Mouse (Mus musculus): ENCODE measurements at regions not wholly inside any gene's neighbourhood (a gene's known extent, or its start where the extent isn't known, plus 50 kb on each side); places are given as distances from the start of the nearest gene placed in this dataset.
A peak's percentile ranks its signal among the peaks of the same experiment; 100 is the strongest.

GRCm38 (mm10) chr13:53783492-53783891 is 272.0 kb downstream of the Drd1 start:
- ATAC-seq (ENCODE audit: low FRiP score, low read depth): peak; percentile 77
- Histone ChIP-seq H3K27me3 (peaks cover 3% of the 10 kb centered on the region; the same call in 1 of the 2 replicates), H3K36me3 (no peaks in the 10 kb centered on the region), H3K27ac (replicated peaks) (no peak overlapping the region), H3K4me2 (no peak overlapping the region), H3K9ac (no peak overlapping the region), H3K4me3 (no peak overlapping the region), H3K4me1 (replicated peaks) (no peaks in the 10 kb centered on the region), H3K9me3 (no peaks in the 10 kb centered on the region)
- 23% methylated on average over 6 of the region's 6 CpGs for WGBS

GRCm38 (mm10) chr13:53779150-53779549 is 276.4 kb downstream of the Drd1 start:
- Histone ChIP-seq H3K27ac (replicated peaks) (no peak overlapping the region), H3K9ac (no peak overlapping the region), H3K36me3 (no peaks in the 10 kb centered on the region), H3K4me3 (no peak overlapping the region), H3K4me2 (no peak overlapping the region), H3K9me3 (no peaks in the 10 kb centered on the region), H3K27me3 (peaks cover 3% of the 10 kb centered on the region; the same call in 1 of the 2 replicates), H3K4me1 (replicated peaks) (no peaks in the 10 kb centered on the region)
- ATAC-seq (ENCODE audit: low FRiP score, low read depth): no peak
- WGBS: 49% methylated on average over 4 of the region's 4 CpGs

GRCm38 (mm10) chr13:53776421-53776820 is 279.1 kb downstream of the Drd1 start:
- Histone ChIP-seq H3K9ac (no peak overlapping the region), H3K9me3 (no peaks in the 10 kb centered on the region), H3K27me3 (no peaks in the 10 kb centered on the region), H3K4me1 (replicated peaks) (no peaks in the 10 kb centered on the region), H3K36me3 (no peaks in the 10 kb centered on the region), H3K4me2 (no peak overlapping the region), H3K27ac (replicated peaks) (no peak overlapping the region), H3K4me3 (no peak overlapping the region)
- no peak for ATAC-seq (ENCODE audit: low FRiP score, low read depth)
- 70% methylated on average over 11 of the region's 11 CpGs for WGBS

GRCm38 (mm10) chr13:53775687-53776086 is 279.8 kb downstream of the Drd1 start:
- Histone ChIP-seq H3K4me2 (no peak overlapping the region), H3K27me3 (no peaks in the 10 kb centered on the region), H3K36me3 (no peaks in the 10 kb centered on the region), H3K4me3 (no peak overlapping the region), H3K9ac (no peak overlapping the region), H3K4me1 (replicated peaks) (no peaks in the 10 kb centered on the region), H3K9me3 (no peaks in the 10 kb centered on the region), H3K27ac (replicated peaks) (no peak overlapping the region)
- no peak for ATAC-seq (ENCODE audit: low FRiP score, low read depth)
- WGBS: 46% methylated on average over 5 of the region's 5 CpGs

- no peak overlapping the region for H3K27ac ChIP-seq (replicated peaks)
- 21% methylated on average over 13 of the region's 13 CpGs for WGBS
Observed at GRCm38 (mm10) chr13:53764613-53765243, 290.8 kb downstream of the Drd1 start.

GRCm38 (mm10) chr13:53757576-53758237 is 284.8 kb upstream of the Msx2 start:
- Histone ChIP-seq H3K4me2 (no peak overlapping the region), H3K36me3 (no peaks in the 10 kb centered on the region), H3K27me3 (no peaks in the 10 kb centered on the region), H3K4me3 (no peak overlapping the region), H3K27ac (replicated peaks) (no peak overlapping the region), H3K9me3 (no peaks in the 10 kb centered on the region), H3K4me1 (replicated peaks) (peaks cover 7% of the 10 kb centered on the region; the same call in 1 of the 2 replicates), H3K9ac (no peak overlapping the region)
- ATAC-seq (ENCODE audit: low FRiP score, low read depth): no peak
- 66% methylated on average over 13 of the region's 13 CpGs for WGBS

More at GRCm38 (mm10) chr13:53764613-53765243, 290.8 kb downstream of the Drd1 start:
- peak; percentile 79 for ATAC-seq (ENCODE audit: low FRiP score, low read depth)
- Histone ChIP-seq H3K9ac (no peak overlapping the region), H3K27me3 (0 out of 2 replicates have a peak, but pooled peaks cover 2% of the 10 kb centered on the region), H3K4me3 (no peak overlapping the region), H3K36me3 (no peaks in the 10 kb centered on the region), H3K9me3 (no peaks in the 10 kb centered on the region), H3K4me2 (no peak overlapping the region), H3K4me1 (replicated peaks) (no peaks in the 10 kb centered on the region)

GRCm38 (mm10) chr13:53756970-53757530 is 284.2 kb upstream of the Msx2 start:
- no peak overlapping the region for H3K4me3 ChIP-seq
- H3K36me3 ChIP-seq: no peaks in the 10 kb centered on the region

GRCm38 (mm10) chr13:53755046-53755615 is 282.3 kb upstream of the Msx2 start:
- H3K4me3 ChIP-seq: no peak overlapping the region
- H3K27me3 ChIP-seq: no peaks in the 10 kb centered on the region
- peaks cover 7% of the 10 kb centered on the region; the same call in 1 of the 2 replicates for H3K4me1 ChIP-seq (replicated peaks)
- 66% methylated on average over 11 of the region's 11 CpGs for WGBS
- no peak overlapping the region for H3K4me2 ChIP-seq
- no peak for ATAC-seq (ENCODE audit: low FRiP score, low read depth)
- H3K27ac ChIP-seq (replicated peaks): no peak overlapping the region
- no peak overlapping the region for H3K9ac ChIP-seq
- H3K36me3 ChIP-seq: no peaks in the 10 kb centered on the region
- H3K9me3 ChIP-seq: no peaks in the 10 kb centered on the region

More at GRCm38 (mm10) chr13:53756970-53757530, 284.2 kb upstream of the Msx2 start:
- 34% methylated on average over 13 of the region's 13 CpGs for WGBS
- ATAC-seq (ENCODE audit: low FRiP score, low read depth): no peak
- no peak overlapping the region for H3K4me2 ChIP-seq
- no peaks in the 10 kb centered on the region for H3K27me3 ChIP-seq
- H3K4me1 ChIP-seq (replicated peaks): peaks cover 7% of the 10 kb centered on the region; the same call in 1 of the 2 replicates
- no peak overlapping the region for H3K27ac ChIP-seq (replicated peaks)
- no peaks in the 10 kb centered on the region for H3K9me3 ChIP-seq
- no peak overlapping the region for H3K9ac ChIP-seq

- WGBS: 76% methylated on average over 6 of the region's 6 CpGs
- no peak for ATAC-seq (ENCODE audit: low FRiP score, low read depth)
- Histone ChIP-seq H3K4me3 (no peak overlapping the region), H3K4me2 (no peak overlapping the region), H3K9me3 (no peaks in the 10 kb centered on the region), H3K36me3 (no peaks in the 10 kb centered on the region), H3K27ac (replicated peaks) (no peak overlapping the region), H3K27me3 (no peaks in the 10 kb centered on the region), H3K4me1 (replicated peaks) (peaks cover 7% of the 10 kb centered on the region; the same call in 1 of the 2 replicates), H3K9ac (no peak overlapping the region)
Observed at GRCm38 (mm10) chr13:53753049-53753448, 280.2 kb upstream of the Msx2 start.

- no peak overlapping the region for H3K4me2 ChIP-seq
Observed at GRCm38 (mm10) chr13:53740981-53741380, 268.1 kb upstream of the Msx2 start.

GRCm38 (mm10) chr13:53739127-53739526 is 266.3 kb upstream of the Msx2 start:
- Histone ChIP-seq H3K36me3 (no peaks in the 10 kb centered on the region), H3K27me3 (no peaks in the 10 kb centered on the region), H3K4me1 (replicated peaks) (no peaks in the 10 kb centered on the region; the same call in 1 of the 2 replicates), H3K9me3 (no peaks in the 10 kb centered on the region), H3K4me3 (no peak overlapping the region), H3K9ac (no peak overlapping the region), H3K27ac (replicated peaks) (no peak overlapping the region), H3K4me2 (no peak overlapping the region)
- ATAC-seq (ENCODE audit: low FRiP score, low read depth): no peak
- 46% methylated on average over 3 of the region's 3 CpGs for WGBS

More at GRCm38 (mm10) chr13:53740981-53741380, 268.1 kb upstream of the Msx2 start:
- Histone ChIP-seq H3K4me3 (no peak overlapping the region), H3K9ac (no peak overlapping the region), H3K9me3 (no peaks in the 10 kb centered on the region; the same call in 1 of the 2 replicates), H3K4me1 (replicated peaks) (no peaks in the 10 kb centered on the region; the same call in 1 of the 2 replicates), H3K27ac (replicated peaks) (no peak overlapping the region), H3K27me3 (no peaks in the 10 kb centered on the region), H3K36me3 (no peaks in the 10 kb centered on the region)
- WGBS: 85% methylated on average over 6 of the region's 6 CpGs
- no peak for ATAC-seq (ENCODE audit: low FRiP score, low read depth)

GRCm38 (mm10) chr13:53734944-53735343 is 262.1 kb upstream of the Msx2 start:
- no peaks in the 10 kb centered on the region for H3K36me3 ChIP-seq
- no peak overlapping the region for H3K27ac ChIP-seq (replicated peaks)
- H3K9ac ChIP-seq: no peak overlapping the region
- ATAC-seq (ENCODE audit: low FRiP score, low read depth): no peak
- H3K9me3 ChIP-seq: no peaks in the 10 kb centered on the region
- no peaks in the 10 kb centered on the region for H3K27me3 ChIP-seq
- no peak overlapping the region for H3K4me3 ChIP-seq
- H3K4me1 ChIP-seq (replicated peaks): no peaks in the 10 kb centered on the region; the same call in 1 of the 2 replicates
- H3K4me2 ChIP-seq: no peak overlapping the region
- 56% methylated on average over 4 of the region's 4 CpGs for WGBS

Data from hindbrain, embryonic 15.5 days (tissue).